8 mouse cellular contexts compared by ENCODE assay signal in the genomic region with DNA sequence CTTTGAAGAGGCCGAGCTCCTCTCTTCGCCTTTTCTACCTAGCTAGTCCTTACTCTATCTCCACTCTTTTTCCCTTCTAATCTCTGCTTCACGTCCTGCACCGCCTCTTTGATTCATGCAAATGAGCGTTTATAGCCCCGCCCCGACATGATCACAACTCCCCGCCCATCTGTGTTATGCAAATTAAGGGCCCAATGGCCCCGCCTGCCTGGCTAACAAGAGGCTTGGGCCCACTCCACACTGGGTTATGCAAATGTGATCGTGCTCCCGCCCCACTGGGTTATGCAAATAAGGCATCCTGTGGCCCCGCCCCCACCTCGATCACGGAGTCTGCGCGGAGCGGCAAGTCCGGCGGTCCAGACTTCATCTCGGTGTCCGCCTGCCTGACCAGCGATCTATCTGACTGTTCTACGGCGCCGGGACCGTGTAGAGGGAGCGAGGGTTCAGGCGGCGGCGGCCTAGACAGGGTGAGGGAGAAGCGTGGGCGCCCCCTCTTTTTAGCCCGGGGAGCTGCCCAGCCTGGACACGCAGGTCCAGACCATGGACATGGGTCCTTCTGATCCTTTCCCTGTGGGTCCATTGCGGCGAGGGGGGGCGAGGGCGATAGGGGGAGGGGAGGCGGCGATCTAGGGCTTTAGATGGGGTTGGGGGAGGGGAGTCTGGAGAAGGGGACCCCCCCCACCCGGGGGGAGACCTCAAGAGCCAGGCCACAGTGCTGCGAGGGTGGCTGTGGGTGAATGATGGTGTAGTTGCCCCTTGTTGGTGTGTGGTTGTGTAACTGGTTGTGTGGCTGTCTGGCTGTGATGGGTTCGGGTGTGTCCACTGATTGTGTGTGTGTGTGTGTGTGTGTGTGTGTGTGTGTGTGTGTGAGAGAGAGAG. TPM values are rescaled to one million over a fixed set of nuclear protein-coding genes. Genes with fewer than 3 reads are reported as not detected.
DNase-seq lines count a peak whose midpoint lies in the region; ATAC-seq lines count a peak whose summit lies in the region.

A gene (plus strand): TSS at position 342 of the 879 bp plus-strand sequence.

- peak; percentile 96 for ATAC-seq in hindbrain, embryonic 14.5 days (ENCODE audit: low FRiP score)

- H3K36me3 ChIP-seq in hindbrain, embryonic 14.5 days (replicated peaks; ENCODE audit: control insufficient read depth, insufficient read depth): peaks cover 22% of the 10 kb centered on the region

- WGBS in hindbrain, embryonic 14.5 days: under 1% methylated on average over 42 of the region's 43 CpGs

- H3K27me3 ChIP-seq in hindbrain, embryonic 14.5 days (ENCODE audit: control insufficient read depth, insufficient read depth, low read length): no peaks in the 10 kb centered on the region

- H3K4me1 ChIP-seq in hindbrain, embryonic 14.5 days (replicated peaks; ENCODE audit: control insufficient read depth, insufficient read depth, low read length): peaks cover 17% of the 10 kb centered on the region

- peak within 1 kb of the TSS; percentile 73 for H3K4me2 ChIP-seq in hindbrain, embryonic 14.5 days (replicated peaks)

- DNase-seq in T-cell, adult 2 months (ENCODE audit: low spot score): peak; percentile 87
- DNase-seq in cerebellum, postnatal 36 days: peak; percentile 99 to 100
- peak; percentile 96 for DNase-seq in frontal cortex, postnatal 25 days (ENCODE audit: low spot score in 2 of 2)
- peak; percentile 94 for DNase-seq in hindbrain, embryonic 14.5 days (ENCODE audit: low spot score)
- DNase-seq in layer of hippocampus, postnatal 25 days (ENCODE audit: extremely low spot score in 1 of 2, low spot score in 1 of 2): peak; percentile 92 to 95
- peak; percentile 96 for DNase-seq in lung, postnatal 14 days
- DNase-seq in ovary, postnatal 36 days (ENCODE audit: low spot score): peak; percentile 96
- peak; percentile 84 for DNase-seq in thymus, postnatal 14 days

- H3K9ac ChIP-seq in hindbrain, embryonic 14.5 days: peak within 1 kb of the TSS; percentile 83

- no peaks in the 10 kb centered on the region for H3K9me3 ChIP-seq in hindbrain, embryonic 14.5 days (ENCODE audit: control insufficient read depth, low read length)

- H3K4me3 ChIP-seq in hindbrain, embryonic 14.5 days (replicated peaks; ENCODE audit: low read length): peak within 1 kb of the TSS; percentile 64

- peak within 1 kb of the TSS; percentile 80 for H3K27ac ChIP-seq in hindbrain, embryonic 14.5 days

RNA-seq across cellular contexts. Expression of the gene that starts here (rescaled TPM):
- polyA plus RNA-seq in hindbrain, embryonic 14.5 days (2014; fragmentation: Nextera tagmentation; extraction: Ambion mirVana): 90.6 and 102 TPM in 2 replicates
- 100 to 1,000 TPM; 334 to 345 TPM for total RNA-seq in layer of hippocampus, postnatal 25 days (2021)

Comparison
In these comparisons a context has a peak if more than half of its experiments do, and no peak if none do; other contexts are left out.
1. Peak in every context shown above with its lines: DNase-seq, ATAC-seq, H3K4me3 ChIP-seq and H3K27ac ChIP-seq.